Mouse (Mus musculus): ENCODE data around the gene Chd5. TPM values are rescaled to one million over a fixed set of nuclear protein-coding genes. Genes with fewer than 3 reads are reported as not detected.

Gene Chd5
- polyA plus RNA-seq, 1 experiment, result 67.5 TPM

DNA sequence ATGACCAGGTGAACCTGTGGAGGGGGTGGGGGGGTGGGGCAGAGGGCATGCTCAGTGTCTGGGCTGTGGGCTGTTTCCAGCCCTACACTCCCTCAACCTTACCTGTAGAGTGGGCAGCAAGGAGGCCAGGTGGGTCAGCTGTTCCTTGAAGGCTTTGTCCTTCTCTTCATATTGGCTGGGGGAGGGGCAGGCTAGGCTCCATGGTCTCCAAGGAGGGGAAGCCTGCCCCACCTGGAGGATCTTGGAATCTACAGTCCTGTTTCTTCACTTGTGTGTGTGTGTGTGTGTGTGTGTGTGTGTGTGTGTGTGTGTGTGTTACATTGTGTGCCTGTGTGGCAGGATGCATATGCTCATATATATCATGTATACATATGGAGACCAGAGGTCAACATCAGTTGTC, 24.5 kb upstream of the Chd5 start:
- peak overlapping the region; percentile 19; the same call in 1 of the 2 replicates for H3K4me3 ChIP-seq (ENCODE audit: insufficient read depth, low read length)
- H3K27ac ChIP-seq (ENCODE audit: insufficient read depth, low read length), result no peak overlapping the region
- 0 out of 2 replicates have a peak, but pooled peaks cover 2% of the 10 kb centered on the region for H3K4me1 ChIP-seq (ENCODE audit: control insufficient read depth, insufficient read depth, low read length)
- TF ChIP-seq POLR2A (IDR thresholded peaks at IDR 0.05; ENCODE audit: extremely low read depth, insufficient read depth, low read length) (no peak), CTCF (IDR thresholded peaks at IDR 0.05; ENCODE audit: extremely low read depth, insufficient read depth, low read length) (no peak)

DNA sequence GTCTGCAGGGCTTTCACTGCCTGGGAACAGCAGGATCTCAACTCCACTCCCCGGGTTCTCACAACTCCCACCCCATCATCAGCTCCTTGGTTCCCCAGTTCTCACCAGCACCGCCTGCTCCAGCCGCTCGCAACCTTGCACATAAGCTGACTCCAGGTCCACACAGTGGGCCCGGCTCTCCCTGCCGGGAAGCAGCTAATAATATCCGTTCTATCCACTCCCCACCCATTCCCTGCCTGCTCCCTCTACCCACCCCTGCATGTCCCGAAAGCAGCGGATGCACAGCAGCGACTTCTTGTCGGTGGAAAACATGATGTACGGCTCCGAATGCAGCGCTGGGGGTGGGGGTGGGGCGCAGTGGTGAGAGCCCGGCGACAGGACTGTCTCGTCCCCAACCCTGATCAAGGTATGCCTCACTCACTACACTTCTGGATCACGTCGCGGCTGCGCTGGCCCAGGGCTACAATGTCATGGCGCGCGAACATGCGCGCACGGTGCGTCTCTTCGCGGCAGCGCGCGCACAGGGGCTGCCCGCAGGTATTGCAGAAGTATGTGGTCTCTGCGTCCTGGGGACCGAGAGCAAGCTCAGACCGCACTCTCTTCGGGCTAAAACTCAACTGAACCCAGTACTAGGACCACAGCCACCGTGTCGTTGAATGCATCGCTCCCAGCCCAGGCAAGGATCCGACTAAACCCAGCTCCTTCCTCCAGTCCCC, 22.8 kb upstream of the Chd5 start:
- H3K4me3 ChIP-seq (ENCODE audit: insufficient read depth, low read length), result peak overlapping the region; percentile 42
- H3K27ac ChIP-seq (ENCODE audit: insufficient read depth, low read length), result no peak overlapping the region
- 0 out of 2 replicates have a peak, but pooled peaks cover 2% of the 10 kb centered on the region for H3K4me1 ChIP-seq (ENCODE audit: control insufficient read depth, insufficient read depth, low read length)
- TF ChIP-seq CTCF (IDR thresholded peaks at IDR 0.05; ENCODE audit: extremely low read depth, insufficient read depth, low read length) (no peak), POLR2A (IDR thresholded peaks at IDR 0.05; ENCODE audit: extremely low read depth, insufficient read depth, low read length) (no peak)

DNA sequence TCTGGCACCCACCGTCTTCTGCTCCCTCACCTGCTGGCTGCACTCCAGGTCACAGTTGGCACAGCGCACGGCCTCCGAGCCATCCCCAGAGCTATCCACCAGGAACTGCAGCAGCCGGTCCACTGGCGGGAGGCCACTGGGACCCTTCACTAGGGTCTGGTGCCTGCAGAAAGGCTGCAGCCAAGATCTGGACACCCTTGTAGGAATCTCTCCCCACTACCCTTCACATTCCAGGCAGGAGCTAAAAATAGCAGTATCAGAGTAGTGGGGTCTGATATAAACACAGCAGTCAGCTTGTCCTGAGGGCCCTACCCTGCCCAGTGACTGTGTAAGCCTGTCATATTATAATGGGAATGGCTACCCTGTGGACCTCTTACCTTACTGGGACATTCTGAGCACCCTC, 20.8 kb upstream of the Chd5 start:
- no peak overlapping the region for H3K27ac ChIP-seq (ENCODE audit: insufficient read depth, low read length)
- H3K4me1 ChIP-seq (ENCODE audit: control insufficient read depth, insufficient read depth, low read length), result 0 out of 2 replicates have a peak, but pooled peaks cover 2% of the 10 kb centered on the region
- no peak overlapping the region for H3K4me3 ChIP-seq (ENCODE audit: insufficient read depth, low read length)
- TF ChIP-seq CTCF (IDR thresholded peaks at IDR 0.05; ENCODE audit: extremely low read depth, insufficient read depth, low read length), result no peak
- TF ChIP-seq POLR2A (IDR thresholded peaks at IDR 0.05; ENCODE audit: extremely low read depth, insufficient read depth, low read length), result no peak

DNA sequence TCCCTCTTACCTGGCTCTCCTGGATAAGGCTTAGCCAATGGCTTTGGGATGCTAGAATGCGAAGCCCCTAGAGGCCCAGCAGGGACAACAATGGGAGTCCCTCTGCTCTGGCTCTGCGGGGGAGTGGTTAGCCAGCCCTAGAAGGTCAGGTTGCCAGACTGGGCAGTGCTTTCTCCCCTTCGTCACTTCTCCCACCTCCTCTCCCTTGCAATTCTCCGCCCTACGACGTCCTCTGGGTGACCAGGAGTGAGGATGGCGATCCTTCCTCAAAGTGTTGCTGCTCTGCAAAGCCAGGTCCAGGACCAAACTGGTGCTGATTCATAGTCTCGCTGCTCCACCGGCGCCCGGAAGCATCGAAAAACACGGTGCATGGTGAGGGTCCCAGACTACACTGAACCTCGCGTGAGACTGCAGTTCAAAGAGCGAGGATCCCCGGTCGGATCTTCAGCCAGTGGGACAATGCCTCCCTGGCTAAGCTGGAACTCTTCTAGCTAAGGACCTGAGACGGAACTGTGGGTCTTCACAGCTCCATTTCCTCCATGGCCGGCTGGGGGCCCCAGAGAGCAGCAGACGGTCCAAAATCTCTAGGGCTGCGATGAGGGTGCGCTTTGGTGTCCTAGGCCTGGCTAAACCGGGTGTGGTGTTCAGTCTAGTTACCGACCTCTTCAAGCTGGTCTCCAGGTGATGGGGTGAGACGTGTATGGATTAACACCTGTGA, 19.8 kb upstream of the Chd5 start, which contains the start of gene Rnf207:
Rnf207 (minus strand) TSS at position 477 of the 718 bp plus-strand sequence.
- H3K4me1 ChIP-seq (ENCODE audit: control insufficient read depth, insufficient read depth, low read length), result 0 out of 2 replicates have a peak, but pooled peaks cover 2% of the 10 kb centered on the region
- no peak for TF ChIP-seq POLR2A (IDR thresholded peaks at IDR 0.05; ENCODE audit: extremely low read depth, insufficient read depth, low read length)
- TF ChIP-seq CTCF (IDR thresholded peaks at IDR 0.05; ENCODE audit: extremely low read depth, insufficient read depth, low read length), result peak; percentile 47
- peak within 1 kb of the TSS; percentile 18; the same call in 1 of the 2 replicates for H3K4me3 ChIP-seq (ENCODE audit: insufficient read depth, low read length)
- H3K27ac ChIP-seq (ENCODE audit: insufficient read depth, low read length), result no peak within 1 kb of the TSS

DNA sequence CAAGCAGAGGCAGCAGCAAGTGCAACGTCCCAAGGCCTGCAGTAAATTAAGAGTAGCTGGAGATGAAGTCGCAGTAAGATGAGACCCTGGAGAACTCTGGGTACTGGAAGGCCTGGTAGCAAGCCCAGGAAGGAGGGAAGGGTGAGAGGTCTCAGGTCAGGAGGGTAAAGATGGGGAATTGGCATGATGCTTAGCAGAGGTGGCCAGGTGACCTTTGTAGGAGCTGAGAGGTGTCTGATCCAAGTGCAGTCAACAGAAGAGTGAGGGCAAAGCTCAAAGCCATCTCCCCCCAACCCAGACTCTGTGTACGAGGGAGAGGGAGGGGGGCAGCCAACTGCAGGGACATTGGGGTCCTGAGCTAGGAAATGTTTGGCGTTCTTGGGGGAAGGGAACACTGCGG, 17.0 kb upstream of the Chd5 start:
- no peak overlapping the region for H3K27ac ChIP-seq (ENCODE audit: insufficient read depth, low read length)
- TF ChIP-seq CTCF (IDR thresholded peaks at IDR 0.05; ENCODE audit: extremely low read depth, insufficient read depth, low read length) (no peak), POLR2A (IDR thresholded peaks at IDR 0.05; ENCODE audit: extremely low read depth, insufficient read depth, low read length) (no peak)
- H3K4me1 ChIP-seq (ENCODE audit: control insufficient read depth, insufficient read depth, low read length), result peaks cover 2% of the 10 kb centered on the region; the same call in 1 of the 2 replicates
- H3K4me3 ChIP-seq (ENCODE audit: insufficient read depth, low read length), result no peak overlapping the region

DNA sequence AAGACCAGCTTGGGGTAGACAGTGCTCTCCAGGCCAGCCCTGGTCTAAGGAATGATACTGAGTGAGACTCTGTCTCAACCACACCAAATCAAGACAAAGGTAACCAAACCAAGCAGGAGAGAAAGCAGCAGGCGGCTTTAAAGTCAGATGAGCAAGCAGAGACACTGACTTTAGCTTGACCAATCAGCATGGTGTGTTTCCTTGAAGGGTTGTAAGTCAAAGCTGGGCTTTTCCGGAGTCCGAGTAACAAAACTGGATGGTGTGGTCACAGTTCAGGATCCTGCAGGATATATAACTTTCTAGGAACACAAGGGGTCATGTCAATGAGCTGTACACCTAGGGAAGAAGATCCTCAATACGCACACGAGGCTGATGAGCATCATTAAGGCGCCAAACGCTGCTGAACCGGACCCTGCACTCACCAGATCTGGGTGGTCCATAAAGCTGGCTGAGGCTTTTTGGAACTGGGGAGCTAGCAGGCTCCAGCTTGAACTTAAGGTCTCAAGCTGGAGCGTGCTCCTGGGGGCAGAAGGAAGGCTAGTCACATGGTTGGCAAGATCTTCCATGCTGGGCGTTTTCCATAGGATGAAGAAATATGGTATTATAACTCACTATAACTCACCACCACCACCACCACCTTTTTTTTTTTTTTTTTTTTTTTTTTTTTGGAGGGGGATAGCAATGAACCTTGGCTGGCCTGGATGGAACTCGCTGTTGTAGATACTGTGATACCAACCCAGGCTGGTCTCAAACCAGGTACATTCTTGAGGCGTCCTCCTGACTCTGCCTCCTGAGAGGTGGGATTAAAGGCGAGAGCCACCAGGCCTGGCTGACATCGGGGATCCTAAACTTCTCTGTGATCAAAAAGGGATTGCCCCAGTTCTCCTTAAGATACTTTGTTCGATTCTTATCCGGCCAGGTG, 13.5 kb upstream of the Chd5 start:
- no peak overlapping the region for H3K27ac ChIP-seq (ENCODE audit: insufficient read depth, low read length)
- no peak for TF ChIP-seq POLR2A (IDR thresholded peaks at IDR 0.05; ENCODE audit: extremely low read depth, insufficient read depth, low read length)
- TF ChIP-seq CTCF (IDR thresholded peaks at IDR 0.05; ENCODE audit: extremely low read depth, insufficient read depth, low read length), result no peak
- H3K4me3 ChIP-seq (ENCODE audit: insufficient read depth, low read length), result peak overlapping the region; percentile 46
- peaks cover 4% of the 10 kb centered on the region; the same call in 1 of the 2 replicates for H3K4me1 ChIP-seq (ENCODE audit: control insufficient read depth, insufficient read depth, low read length)

DNA sequence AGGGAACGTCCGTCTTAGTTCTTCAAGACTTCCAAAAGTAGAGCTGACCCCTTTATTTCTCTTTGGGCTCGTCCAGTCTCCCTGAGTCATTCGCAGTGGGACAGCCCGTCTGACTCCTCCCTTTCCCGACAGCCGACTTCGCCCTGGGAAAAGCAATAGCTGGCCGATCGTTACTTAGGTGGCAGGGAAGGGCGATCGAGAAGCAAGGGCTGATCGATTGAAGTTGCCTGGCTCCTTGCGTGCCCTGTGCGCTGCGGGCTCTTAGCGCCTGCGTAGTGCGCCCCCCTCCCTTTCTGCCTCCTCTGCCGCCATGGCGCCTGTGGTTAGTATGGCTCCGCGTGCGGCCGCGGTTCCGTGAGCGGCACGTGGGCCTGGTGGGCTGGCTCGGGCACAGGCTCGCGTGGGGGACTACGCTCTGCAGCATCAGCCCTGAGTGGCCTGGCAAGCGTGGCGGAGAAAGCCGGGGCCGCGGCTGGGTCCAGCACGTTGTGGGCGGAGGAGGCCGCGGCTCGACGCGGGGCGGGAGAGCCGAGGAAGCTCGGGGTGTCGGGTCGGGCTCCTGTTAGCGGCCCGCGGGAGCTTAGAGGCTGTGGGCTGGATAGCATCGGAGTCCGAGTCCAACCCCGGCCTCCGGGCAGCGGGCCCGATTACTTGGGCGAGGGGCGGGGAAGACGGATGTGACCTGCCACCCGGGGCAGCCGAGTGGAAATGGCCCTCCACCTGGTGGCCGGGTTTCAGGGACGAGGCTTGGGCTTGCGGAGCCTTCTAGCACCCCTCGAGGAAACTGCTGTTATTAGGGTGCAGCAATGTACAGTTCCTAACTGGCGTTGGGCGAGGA, 12.7 kb upstream of the Chd5 start, which contains the start of gene Rpl22:
Rpl22 (plus strand) TSS at position 169 of the 838 bp plus-strand sequence.
- Histone ChIP-seq H3K4me1 (ENCODE audit: control insufficient read depth, insufficient read depth, low read length) (peaks cover 4% of the 10 kb centered on the region; the same call in 1 of the 2 replicates), H3K4me3 (ENCODE audit: insufficient read depth, low read length) (peak within 1 kb of the TSS; percentile 46), H3K27ac (ENCODE audit: insufficient read depth, low read length) (no peak within 1 kb of the TSS)
- TF ChIP-seq POLR2A (IDR thresholded peaks at IDR 0.05; ENCODE audit: extremely low read depth, insufficient read depth, low read length) (peak; percentile 74), CTCF (IDR thresholded peaks at IDR 0.05; ENCODE audit: extremely low read depth, insufficient read depth, low read length) (no peak)

DNA sequence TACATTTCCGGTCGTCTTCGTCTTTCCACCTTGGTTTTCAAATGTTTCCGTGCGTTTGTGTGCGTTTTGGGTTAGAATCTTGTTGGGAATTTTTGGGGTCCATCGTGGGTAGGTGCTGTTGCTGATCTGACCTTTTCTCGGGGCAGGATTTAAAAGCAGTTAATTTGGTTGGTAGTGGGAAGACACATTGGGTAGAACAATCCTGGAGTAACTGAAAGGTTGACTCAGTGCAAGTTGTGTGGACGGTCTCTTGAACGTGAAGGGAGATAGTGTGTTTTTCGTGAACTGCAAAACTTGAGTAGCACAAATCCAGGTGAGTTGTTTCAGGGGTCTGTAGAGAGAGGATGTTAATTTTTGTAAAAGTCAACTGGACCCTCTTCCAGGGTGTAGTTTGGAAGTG, 11.9 kb upstream of the Chd5 start:
- Histone ChIP-seq H3K4me1 (ENCODE audit: control insufficient read depth, insufficient read depth, low read length) (peaks cover 4% of the 10 kb centered on the region; the same call in 1 of the 2 replicates), H3K4me3 (ENCODE audit: insufficient read depth, low read length) (peak overlapping the region; percentile 46), H3K27ac (ENCODE audit: insufficient read depth, low read length) (no peak overlapping the region)
- TF ChIP-seq POLR2A (IDR thresholded peaks at IDR 0.05; ENCODE audit: extremely low read depth, insufficient read depth, low read length), result no peak
- TF ChIP-seq CTCF (IDR thresholded peaks at IDR 0.05; ENCODE audit: extremely low read depth, insufficient read depth, low read length), result no peak
